Mouse (Mus musculus) olfactory bulb, adult 2 months (tissue): ENCODE results near the gene Fbxo24. TPM values are rescaled to one million over a fixed set of nuclear protein-coding genes. Genes with fewer than 3 reads are reported as not detected.
"Not testable (repeated sequence)": the region's sequence is repeated elsewhere in the genome, so short reads cannot be mapped to it uniquely, and the experiment has no call there.

Experiments
- H3K27ac ChIP-seq: fragments of 200-500 bp; 2 replicates; pipeline ENCODE4 v1.5.1; 2012; ENCODE audit warnings: low read depth, low read length; ENCODE audit not compliant: insufficient read depth
- H3K4me1 ChIP-seq: fragments of 200-500 bp; 2 replicates; pipeline ENCODE4 v1.6.1; 2012; ENCODE audit warnings: low read length; ENCODE audit not compliant: control insufficient read depth, insufficient read depth
- H3K4me3 ChIP-seq: fragments of 200-500 bp; 2 replicates; pipeline ENCODE4 v1.5.1; 2012; ENCODE audit warnings: mild to moderate bottlenecking, low read depth, low read length, moderate library complexity; ENCODE audit not compliant: insufficient read depth
- CTCF ChIP-seq: fragments of 200-500 bp; IDR thresholded peaks from 2 replicates; pipeline ENCODE4 v1.5.1; 2012; ENCODE audit warnings: low read depth, mild to moderate bottlenecking, low read length, moderate library complexity; ENCODE audit not compliant: insufficient read depth
- POLR2A ChIP-seq: fragments of 200-500 bp; IDR thresholded peaks from 2 replicates; pipeline ENCODE4 v1.6.1; 2012; ENCODE audit warnings: mild to moderate bottlenecking, low read depth, low read length, moderate library complexity; ENCODE audit not compliant: insufficient read depth
- whole genome bisulfite sequencing: fragments of 180-500 bp; shearing (Covaris S2); methylation state at CpG from one replicate; pipeline ENCODE4 v1.1.7; 2018; 5-methylcytosine and 5-hydroxymethylcytosine counted together
- polyA plus RNA-seq: library from polyadenylated mRNA; stranded (reverse); fragments of >200 nt; gene quantifications from 2 replicates; pipeline ENCODE4 v1.2.4, GENCODE M21; 2012; ENCODE audit warnings: low replicate concordance; ENCODE audit not compliant: missing spikeins, insufficient read depth, insufficient read length

The Fbxo24 gene
- polyA plus RNA-seq, 1 experiment: not detected

DNA sequence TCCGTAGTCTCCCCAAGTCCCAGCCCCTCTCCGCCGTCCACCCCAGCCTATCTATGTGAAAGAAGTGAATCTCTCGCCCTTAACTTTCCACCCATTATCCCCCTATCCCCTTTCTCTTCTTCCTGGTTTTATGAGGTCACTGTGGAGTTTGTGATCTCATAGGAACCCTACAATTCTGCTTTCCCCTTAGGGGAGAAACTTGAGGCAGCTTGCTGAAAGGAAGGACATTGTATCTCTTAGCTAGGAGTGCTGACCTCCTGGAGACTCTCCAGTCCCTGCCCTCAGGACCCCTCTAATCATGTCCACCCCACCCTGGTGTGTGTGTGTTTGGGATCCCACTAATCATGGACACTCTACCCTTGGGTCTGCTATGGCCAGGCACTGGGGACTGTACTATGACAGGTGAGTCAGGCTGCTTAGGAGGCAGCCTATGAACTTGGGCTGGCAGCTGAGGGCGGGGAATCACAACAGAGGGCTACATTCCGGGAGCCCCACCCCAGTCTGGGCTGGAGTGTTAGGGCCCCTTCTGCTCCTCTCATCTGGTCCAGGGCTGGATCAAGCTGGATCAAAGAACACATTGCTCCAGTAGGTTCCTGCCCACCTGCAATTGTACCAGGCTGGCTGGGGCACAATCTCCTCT lies 1.2 kb upstream of the Fbxo24 start:
- no peak overlapping the region for H3K27ac ChIP-seq
- TF ChIP-seq CTCF (no peak), POLR2A (no peak)
- peaks cover 22% of the 10 kb centered on the region for H3K4me1 ChIP-seq
- peak overlapping the region; percentile 66 for H3K4me3 ChIP-seq
- 21% methylated on average over 6 of the region's 6 CpGs for WGBS

DNA sequence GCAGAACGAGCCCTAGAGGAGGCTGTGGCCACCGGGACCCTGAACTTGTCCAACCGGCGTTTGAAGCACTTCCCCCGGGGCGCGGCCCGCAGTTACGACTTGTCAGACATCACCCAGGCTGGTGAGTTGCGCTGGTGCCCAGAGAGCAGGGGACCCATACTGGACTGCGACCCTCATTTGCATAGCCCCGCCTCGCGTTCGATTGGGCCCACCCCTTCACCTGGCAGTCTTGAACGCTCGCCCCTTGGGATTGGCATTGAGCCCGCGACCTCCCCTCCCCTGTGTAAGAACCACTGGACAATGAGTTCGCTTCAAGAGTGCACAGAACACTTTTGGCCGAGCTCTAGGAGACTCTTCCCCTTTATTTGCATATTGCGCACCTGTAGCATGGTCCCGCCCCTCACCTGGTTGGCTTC lies 512 bp upstream of the Fbxo24 start:
- under 1% methylated on average over 23 of the region's 23 CpGs for WGBS
- H3K27ac ChIP-seq: peak overlapping the region; percentile 27; the same call in 1 of the 2 replicates
- TF ChIP-seq POLR2A: no peak
- no peak for TF ChIP-seq CTCF

GRCm38 (mm10) chr5:137627991-137628390 lies 811 bp downstream of the Fbxo24 start:
- peak overlapping the region; percentile 54 for H3K4me3 ChIP-seq
- TF ChIP-seq CTCF (no peak), POLR2A (no peak)
- H3K27ac ChIP-seq: peak overlapping the region; percentile 69
- WGBS: 2% methylated on average over 9 of the region's 9 CpGs
- peaks cover 22% of the 10 kb centered on the region for H3K4me1 ChIP-seq

More for the DNA sequence above, 512 bp upstream of the Fbxo24 start:
- H3K4me1 ChIP-seq: peaks cover 22% of the 10 kb centered on the region
- peak overlapping the region; percentile 66 for H3K4me3 ChIP-seq

DNA sequence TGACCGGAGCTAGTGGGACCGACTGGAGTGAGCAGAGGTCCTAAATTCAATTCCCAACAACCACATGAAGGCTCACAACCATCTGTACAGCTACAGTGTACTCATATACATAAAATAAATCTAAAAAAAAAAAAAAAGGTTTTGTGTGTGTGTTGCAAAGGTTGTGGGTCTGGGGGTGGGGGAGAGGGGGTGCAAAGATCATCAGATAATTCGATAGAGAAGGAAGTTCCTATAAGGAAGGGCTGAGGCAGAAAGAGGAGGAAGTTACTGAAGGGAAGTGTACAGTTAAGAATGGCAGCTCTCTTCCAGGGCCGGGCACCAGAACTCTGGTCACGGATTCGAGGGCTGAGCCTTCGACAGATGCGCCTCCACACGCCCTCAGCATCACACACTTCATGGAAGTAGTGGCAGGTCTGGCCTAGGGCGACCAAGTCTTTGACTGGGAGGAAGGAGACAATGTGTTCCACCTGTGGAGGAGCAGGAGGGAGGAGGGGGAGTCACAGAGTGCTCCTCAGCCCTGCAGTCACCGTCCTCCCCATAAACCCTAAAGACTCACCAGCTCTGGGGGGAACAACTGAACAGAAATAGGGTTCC lies 4.8 kb downstream of the Fbxo24 start:
- Histone ChIP-seq H3K4me3 (no peak overlapping the region), H3K4me1 (peaks cover 7% of the 10 kb centered on the region; the same call in 1 of the 2 replicates), H3K27ac (no peak overlapping the region)
- TF ChIP-seq POLR2A (no peak), CTCF (no peak)
- 86% methylated on average over 11 of the region's 11 CpGs for WGBS

- Histone ChIP-seq H3K4me3 (no peak overlapping the region), H3K4me1 (peaks cover 2% of the 10 kb centered on the region; the same call in 1 of the 2 replicates), H3K27ac (no peak overlapping the region)
- 92% methylated on average over 7 of the region's 7 CpGs for WGBS
- TF ChIP-seq CTCF: no peak
- TF ChIP-seq POLR2A: no peak
Measured at GRCm38 (mm10) chr5:137615347-137615746, 13.5 kb downstream of the Fbxo24 start.

GRCm38 (mm10) chr5:137614921-137615320 lies 13.9 kb downstream of the Fbxo24 start:
- H3K4me3 ChIP-seq, H3K4me1 ChIP-seq, H3K27ac ChIP-seq: not testable (repeated sequence)
- 98% methylated on average over 2 of the region's 2 CpGs for WGBS

DNA sequence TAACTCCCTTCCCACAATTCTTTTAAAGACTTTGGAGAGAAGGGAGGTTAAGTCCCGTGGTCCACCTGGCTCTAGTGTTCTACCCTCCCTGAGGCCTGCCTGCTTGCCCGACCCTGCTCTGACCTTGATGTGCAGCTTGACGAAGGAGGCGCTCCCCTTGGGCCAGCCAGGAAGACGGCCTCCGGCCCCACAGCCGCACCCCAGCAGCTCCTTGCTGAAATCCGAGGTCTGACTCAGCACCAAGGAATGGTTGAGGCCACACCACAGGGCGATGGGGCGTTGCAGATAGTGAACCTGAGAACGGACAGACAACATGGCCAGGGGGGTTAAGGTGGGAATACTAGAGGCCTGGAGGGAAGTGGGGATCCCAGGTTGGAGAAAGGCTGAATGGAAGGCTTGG lies 15.3 kb downstream of the Fbxo24 start, which contains the start of gene Pcolce:
Gene Pcolce (minus strand): TSS at position 235 of the 400 bp plus-strand sequence.
- Histone ChIP-seq H3K4me1 (no peaks in the 10 kb centered on the region; the same call in 1 of the 2 replicates), H3K27ac (no peak within 1 kb of the TSS), H3K4me3 (no peak within 1 kb of the TSS)
- no peak for TF ChIP-seq CTCF
- TF ChIP-seq POLR2A: no peak
- 83% methylated on average over 11 of the region's 11 CpGs for WGBS

DNA sequence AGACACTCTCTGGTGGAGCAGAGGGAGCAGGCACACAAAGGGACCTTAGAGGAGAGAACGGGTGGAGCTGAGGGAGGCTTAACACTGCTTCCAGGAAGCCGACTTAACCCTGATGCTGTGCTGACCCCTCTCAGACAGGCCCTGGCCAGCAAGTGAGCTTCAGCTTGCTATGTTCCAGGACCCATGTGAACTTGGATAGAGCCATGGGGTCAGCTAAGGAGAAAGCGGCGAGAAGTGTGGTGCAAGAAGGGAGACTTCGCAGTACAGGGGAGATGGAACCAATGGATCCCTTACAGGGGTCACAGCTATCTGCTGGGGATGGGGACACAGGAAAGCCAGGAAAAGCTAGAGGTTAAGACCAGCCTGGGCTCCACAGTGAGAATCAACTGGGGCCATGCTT lies 15.7 kb downstream of the Fbxo24 start:
- peaks cover 5% of the 10 kb centered on the region; the same call in 1 of the 2 replicates for H3K4me1 ChIP-seq
- no peak overlapping the region for H3K27ac ChIP-seq
- TF ChIP-seq POLR2A: no peak
- no peak for TF ChIP-seq CTCF
- no peak overlapping the region for H3K4me3 ChIP-seq
- 69% methylated on average over 5 of the region's 5 CpGs for WGBS

DNA sequence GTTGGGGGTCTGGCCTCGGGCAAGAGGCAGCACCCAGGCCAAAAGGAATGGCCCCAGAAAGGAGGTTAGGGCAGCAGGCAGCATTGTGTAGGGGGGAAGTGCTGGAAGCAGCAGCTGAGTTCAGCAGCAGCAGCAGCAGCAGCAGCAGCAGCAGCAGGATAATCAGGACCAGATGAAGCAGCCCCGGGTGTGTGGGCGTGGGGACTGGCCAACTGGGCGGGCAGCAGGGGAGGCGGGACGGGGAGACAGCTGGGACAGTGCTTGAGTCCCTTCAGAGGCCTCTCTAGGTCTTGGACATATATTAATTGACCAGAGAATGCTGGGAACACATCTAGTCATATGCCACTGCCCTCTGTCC lies 17.6 kb downstream of the Fbxo24 start:
- Histone ChIP-seq H3K4me3 (no peak overlapping the region), H3K27ac (0 out of 2 replicates have a peak overlapping the region, but pooled peaks have one; percentile 4), H3K4me1 (peaks cover 8% of the 10 kb centered on the region; the same call in 1 of the 2 replicates)
- WGBS: 36% methylated on average over 6 of the region's 6 CpGs
- TF ChIP-seq POLR2A (no peak), CTCF (no peak)
